Mouse (Mus musculus) cortical plate, adult 2 months (tissue): ENCODE data around the gene Dhx30.

Experiments
- CTCF ChIP-seq: fragments of 200-500 bp; IDR thresholded peaks from 2 replicates; pipeline ENCODE4 v1.5.1; 2011; ENCODE audit warnings: mild to moderate bottlenecking, control low read depth, low read length; ENCODE audit not compliant: insufficient read depth; ENCODE audit errors: extremely low read depth
- POLR2A ChIP-seq: fragments of 200-500 bp; IDR thresholded peaks from 2 replicates; pipeline ENCODE4 v1.6.1; 2011; ENCODE audit warnings: mild to moderate bottlenecking, low read length, control low read depth; ENCODE audit not compliant: insufficient read depth; ENCODE audit errors: extremely low read depth

DNA sequence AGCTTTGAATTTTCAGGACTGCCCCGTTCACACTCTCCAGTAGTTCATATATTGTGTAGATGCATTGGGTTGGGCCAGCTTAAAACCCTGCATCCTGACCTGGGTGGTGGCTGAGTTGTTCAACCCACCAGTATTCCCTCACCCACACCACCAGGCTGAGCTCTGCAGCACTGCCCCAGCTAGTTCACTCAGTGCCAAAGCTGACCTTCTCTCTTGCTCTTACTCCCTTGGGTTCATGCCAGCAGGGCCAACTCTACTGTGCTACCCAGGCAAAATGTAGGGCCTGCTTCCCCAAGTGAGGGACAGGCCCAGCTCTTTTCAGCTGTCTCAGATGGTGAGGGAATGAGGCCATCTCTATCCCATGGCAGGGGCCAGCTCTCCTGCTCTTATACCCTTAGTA lies 41.4 kb upstream of the Dhx30 start:
- TF ChIP-seq CTCF (no peak), POLR2A (no peak)
